Mouse (Mus musculus) splenic B cell, adult 2 months (primary cell): ENCODE data around the gene Tmem92.

Experiments used
- DNase-seq: peaks from one replicate; pipeline ENCODE4 v3.0.0-alpha.2; 2011; ENCODE audit warnings: low read depth, low spot score
- H3K27me3 ChIP-seq: 2 replicates; pipeline ENCODE4 v1.6.1; 2012; ENCODE audit warnings: mild to moderate bottlenecking, low read length, moderate library complexity, mixed read lengths; ENCODE audit not compliant: control insufficient read depth, poor library complexity, insufficient read depth, severe bottlenecking
- H3K36me3 ChIP-seq: 2 replicates; pipeline ENCODE4 v1.6.1; 2012; ENCODE audit warnings: mild to moderate bottlenecking, low read length, moderate library complexity, mixed read lengths; ENCODE audit not compliant: control insufficient read depth, poor library complexity, insufficient read depth, severe bottlenecking

The Tmem92 gene

DNA sequence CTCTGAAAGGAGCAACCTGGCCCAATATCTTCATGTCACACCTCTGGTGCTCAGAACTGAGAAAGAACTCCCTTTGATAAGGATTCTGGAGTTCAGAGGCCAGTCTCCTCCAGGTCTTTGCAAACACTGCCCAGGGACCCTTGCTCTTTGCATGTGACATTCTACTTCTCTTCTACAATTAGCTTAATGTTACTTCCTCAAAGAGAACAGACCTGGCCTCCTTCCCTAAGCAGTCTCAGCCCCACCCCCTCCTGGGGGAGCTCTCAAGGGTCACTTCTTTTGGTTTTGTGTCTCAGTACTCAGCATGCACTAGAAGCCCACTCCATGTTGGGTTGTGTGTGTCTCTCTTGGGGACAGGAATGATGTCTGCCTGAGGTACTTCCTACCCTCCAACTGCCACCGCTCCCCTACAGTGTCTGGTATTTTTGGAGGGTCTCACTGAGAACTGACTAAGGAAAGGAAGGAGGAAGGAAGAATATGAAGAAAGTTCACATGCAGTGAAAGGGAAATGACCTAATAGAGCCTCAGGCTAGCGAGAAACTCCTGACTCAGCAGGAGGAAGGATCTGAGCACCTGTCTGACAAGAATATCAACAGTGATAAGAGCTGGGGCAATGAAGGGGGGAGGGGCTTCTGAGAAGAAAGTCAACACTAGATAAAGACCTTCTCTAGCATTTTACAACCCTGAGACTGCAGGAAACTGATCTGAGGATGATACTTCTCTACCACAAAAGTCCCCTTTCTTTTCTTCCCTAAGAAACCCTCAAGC is 29.4 kb downstream of the Tmem92 start:
- DNase-seq = no peak
- Histone ChIP-seq H3K27me3 (no peaks in the 10 kb centered on the region), H3K36me3 (no peaks in the 10 kb centered on the region)

DNA sequence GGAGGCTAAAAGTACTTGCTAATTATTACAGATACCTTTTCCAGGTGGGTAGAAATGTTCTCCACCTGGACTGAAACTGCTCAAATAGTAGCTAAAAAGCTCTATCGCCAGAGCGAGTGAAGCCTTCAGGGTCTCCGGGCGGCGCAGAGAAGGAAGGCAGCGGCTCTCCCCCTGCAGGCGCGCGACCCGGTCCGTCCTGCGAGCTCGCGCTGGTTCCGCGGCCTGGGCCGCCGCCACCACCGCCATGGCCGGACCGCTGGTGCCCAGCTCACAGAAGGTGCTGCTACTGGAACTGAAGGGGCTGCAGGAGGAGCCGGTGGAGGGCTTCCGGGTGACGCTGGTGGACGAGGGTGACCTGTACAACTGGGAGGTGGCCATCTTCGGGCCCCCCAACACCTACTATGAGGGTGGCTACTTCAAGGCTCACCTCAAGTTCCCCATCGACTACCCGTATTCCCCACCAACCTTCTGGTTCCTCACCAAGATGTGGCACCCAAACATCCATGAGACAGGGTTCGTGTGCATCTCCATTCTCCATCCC is 40.7 kb downstream of the Tmem92 start, which contains the start of gene Cdc34b:
Cdc34b (plus strand) TSS at position 51 of the 541 bp plus-strand sequence.
- Histone ChIP-seq H3K36me3 (no peaks in the 10 kb centered on the region), H3K27me3 (no peaks in the 10 kb centered on the region)
- no peak for DNase-seq

DNA sequence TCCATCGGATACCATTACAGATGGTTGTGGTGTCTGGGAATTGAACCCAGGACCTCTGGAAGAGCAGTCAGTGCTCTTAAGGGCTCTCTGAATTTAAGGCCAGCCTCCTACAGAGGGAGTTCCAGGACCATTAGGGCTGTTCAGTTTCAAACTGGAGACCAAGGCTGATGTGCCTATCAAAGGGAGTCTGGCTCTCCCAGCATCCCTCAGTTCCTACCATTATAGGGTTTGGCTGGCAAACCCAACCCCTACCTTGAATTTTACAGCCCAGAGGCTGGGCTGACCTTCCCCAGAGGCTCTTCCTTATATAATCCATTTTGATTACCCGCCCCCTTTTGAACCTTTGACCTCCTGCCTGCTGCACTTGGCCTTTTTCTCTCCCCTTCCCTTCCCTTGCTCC is 46.8 kb downstream of the Tmem92 start:
- no peak for DNase-seq
- Histone ChIP-seq H3K27me3 (no peaks in the 10 kb centered on the region), H3K36me3 (no peaks in the 10 kb centered on the region)

DNA sequence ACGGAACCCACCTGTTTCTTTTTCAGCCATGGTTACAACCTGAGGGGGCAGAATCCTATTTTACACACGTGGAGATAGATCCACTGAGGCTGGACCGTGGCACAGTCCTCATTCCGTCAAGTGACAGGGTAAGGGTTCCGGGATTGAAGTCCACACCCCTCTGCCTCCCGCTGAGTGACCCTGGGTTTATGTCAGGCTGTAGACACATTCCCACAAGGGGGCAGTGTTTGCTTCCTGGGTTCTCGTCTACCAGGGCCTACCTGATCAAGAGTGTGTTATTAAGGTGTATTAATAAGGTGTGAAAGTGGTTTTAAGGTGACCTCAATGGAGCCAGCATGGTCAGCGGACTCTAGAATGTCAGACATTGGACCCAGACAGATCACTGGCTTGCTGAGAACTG is 49.7 kb downstream of the Tmem92 start:
- peak; percentile 36 for DNase-seq
- H3K36me3 ChIP-seq = no peaks in the 10 kb centered on the region
- no peaks in the 10 kb centered on the region; the same call in 1 of the 2 replicates for H3K27me3 ChIP-seq

DNA sequence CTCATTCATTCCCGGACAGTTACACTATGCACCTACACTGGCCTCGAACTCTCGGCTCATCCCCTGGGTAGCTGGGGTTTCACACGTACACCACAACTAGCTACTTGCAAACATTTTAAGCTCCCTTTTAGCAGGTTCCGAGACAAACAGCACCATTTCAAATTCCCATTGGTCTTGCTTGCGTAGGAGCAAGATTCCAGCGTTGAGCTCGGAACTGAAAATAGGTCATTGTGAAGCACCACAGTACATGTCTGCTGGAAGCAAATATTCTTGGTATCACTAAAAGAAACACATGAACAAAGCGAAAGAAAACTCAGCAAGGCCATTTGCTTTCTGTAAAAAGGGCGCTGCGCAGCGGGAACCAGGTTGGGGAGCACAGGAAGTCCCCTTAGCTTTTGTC is 51.3 kb downstream of the Tmem92 start:
- DNase-seq = no peak
- no peaks in the 10 kb centered on the region for H3K36me3 ChIP-seq
- H3K27me3 ChIP-seq = no peaks in the 10 kb centered on the region; the same call in 1 of the 2 replicates

DNA sequence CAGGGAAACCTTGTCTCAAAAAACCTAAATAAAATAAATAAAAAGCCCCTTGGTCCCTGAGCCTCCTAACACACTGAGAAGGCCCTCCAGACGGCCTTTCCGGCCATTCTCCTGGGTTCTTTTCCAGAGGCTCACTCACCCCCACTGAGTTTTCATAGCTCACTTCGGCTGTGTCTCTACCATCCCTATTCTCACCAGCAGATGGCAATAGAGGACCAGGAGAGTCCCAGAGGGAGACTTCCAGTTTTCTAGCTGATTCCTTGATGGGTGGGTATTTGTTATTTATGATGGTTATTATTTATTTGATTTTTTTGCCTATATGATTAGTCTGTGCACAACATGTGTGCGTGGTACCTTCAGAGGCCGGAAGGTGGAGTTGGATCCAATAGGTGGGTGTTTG is 52.2 kb downstream of the Tmem92 start:
- no peaks in the 10 kb centered on the region for H3K36me3 ChIP-seq
- H3K27me3 ChIP-seq = no peaks in the 10 kb centered on the region; the same call in 1 of the 2 replicates
- peak; percentile 59 for DNase-seq

DNA sequence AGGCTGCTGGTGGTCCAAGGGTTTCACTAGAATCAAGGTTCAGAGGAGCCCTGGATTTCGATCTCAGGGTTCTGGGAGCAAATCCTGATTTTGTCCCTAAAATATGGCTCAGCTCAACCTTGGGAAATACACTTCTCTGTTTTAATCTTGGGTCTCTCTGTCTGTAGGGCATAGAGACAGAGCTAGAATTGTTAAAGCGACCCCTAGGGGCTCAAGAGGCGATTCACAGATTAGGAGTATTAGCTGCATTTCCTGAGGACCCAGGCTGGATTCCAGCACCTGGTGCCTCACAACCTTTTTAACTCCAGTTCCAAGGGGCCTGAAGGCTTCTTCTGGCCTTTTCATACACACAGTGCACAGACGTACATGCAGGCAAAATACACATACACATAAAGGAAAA is 52.9 kb downstream of the Tmem92 start:
- DNase-seq = no peak
- H3K36me3 ChIP-seq = no peaks in the 10 kb centered on the region
- H3K27me3 ChIP-seq = no peaks in the 10 kb centered on the region; the same call in 1 of the 2 replicates

DNA sequence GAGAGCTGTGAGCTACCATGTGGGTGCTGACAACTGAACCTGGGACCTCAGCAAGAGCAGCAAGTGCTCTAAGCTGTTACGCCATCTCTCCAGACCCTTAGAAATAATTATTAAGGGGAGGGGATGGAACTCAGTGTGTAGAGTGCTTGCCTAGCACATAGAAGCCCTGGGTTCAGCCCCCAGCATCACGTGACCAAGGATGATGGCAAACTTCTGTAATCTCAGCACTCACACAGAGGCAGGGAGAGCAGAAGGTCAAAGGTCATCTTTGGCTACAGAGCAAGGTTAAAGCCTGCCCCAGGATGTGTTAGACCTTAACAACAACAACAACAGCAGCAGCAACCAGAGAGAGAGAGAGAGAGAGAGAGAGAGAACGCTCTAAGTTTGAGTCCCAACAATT is 54.0 kb downstream of the Tmem92 start:
- H3K36me3 ChIP-seq = no peaks in the 10 kb centered on the region
- no peak for DNase-seq
- no peaks in the 10 kb centered on the region; the same call in 1 of the 2 replicates for H3K27me3 ChIP-seq

DNA sequence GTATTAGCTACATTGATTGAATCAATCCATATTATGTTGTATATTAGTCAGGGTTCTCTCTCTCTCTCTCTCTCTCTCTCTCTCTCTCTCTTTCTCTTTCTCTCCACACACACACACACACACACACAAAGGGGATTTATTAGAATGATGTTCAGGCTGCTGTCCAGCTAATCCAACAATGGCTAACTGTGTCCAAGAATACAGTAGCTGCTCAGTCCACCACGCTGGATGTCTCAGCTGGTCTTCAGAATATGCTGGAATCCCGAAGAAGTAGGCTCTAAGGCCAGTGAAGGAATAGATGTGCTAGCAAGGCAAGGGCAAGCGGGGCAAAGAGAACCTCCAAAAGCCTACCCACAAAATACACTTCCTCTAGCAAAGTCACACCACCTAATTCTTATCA is 55.2 kb downstream of the Tmem92 start:
- Histone ChIP-seq H3K27me3 (no peaks in the 10 kb centered on the region; the same call in 1 of the 2 replicates), H3K36me3 (no peaks in the 10 kb centered on the region)
- DNase-seq = no peak
